Comparison of ENCODE assay signal across 24 mouse cellular contexts in genomic region chr12:81943331-81944062, GRCm38 (mm10).
DNase-seq lines count a peak whose midpoint lies in the region; ATAC-seq lines count a peak whose summit lies in the region.
"Had no signal": no experiment of that assay in that cellular context is flagged by ENCODE, and none has a peak within 500 bp of the region (broad histone marks: within the 10 kb centered on the region; RNA-seq: fewer than 3 reads in every experiment).

No protein-coding gene starts in this region.

- no peaks in the 10 kb centered on the region for H3K27me3 ChIP-seq in heart, embryonic 11.5 days (ENCODE audit: control insufficient read depth, insufficient read depth, low read length)
- H3K27me3 ChIP-seq in lung, embryonic 15.5 days, result no peaks in the 10 kb centered on the region
- H3K27me3 ChIP-seq in kidney, embryonic 15.5 days, result no peaks in the 10 kb centered on the region
- H3K27me3 ChIP-seq in stomach, embryonic 16.5 days (ENCODE audit: control insufficient read depth, insufficient read depth, low read length), result no peaks in the 10 kb centered on the region
- H3K27me3 ChIP-seq: heart, embryonic 12.5 days; hindbrain, embryonic 12.5 days; limb, embryonic 15.5 days; megakaryocyte, embryonic 14.5 days; neural tube, embryonic 13.5 days had no signal

- no peak overlapping the region for H3K4me3 ChIP-seq in heart, embryonic 11.5 days (ENCODE audit: low read depth, low read length)
- no peak overlapping the region for H3K4me3 ChIP-seq in lung, embryonic 15.5 days
- H3K4me3 ChIP-seq in kidney, embryonic 15.5 days (replicated peaks), result no peak overlapping the region
- H3K4me3 ChIP-seq in stomach, embryonic 16.5 days (replicated peaks; ENCODE audit: low read length), result no peak overlapping the region
- H3K4me3 ChIP-seq: gastrocnemius, adult 2 months; heart, embryonic 12.5 days; hindbrain, embryonic 12.5 days; layer of hippocampus, adult 2 months; limb, embryonic 15.5 days; megakaryocyte, embryonic 14.5 days; neural tube, embryonic 13.5 days had no signal

- ATAC-seq in heart, embryonic 11.5 days (replicated peaks; ENCODE audit: insufficient number of reproducible peaks, low FRiP score, low TSS enrichment), result no peak
- peak; percentile 59; the same call in 1 of the 2 replicates for ATAC-seq in lung, embryonic 15.5 days (ENCODE audit: borderline replicate concordance, extremely low read depth, low FRiP score, low TSS enrichment)
- no peak for ATAC-seq in kidney, embryonic 15.5 days (replicated peaks; ENCODE audit: low FRiP score)
- no peak for ATAC-seq in stomach, embryonic 16.5 days (ENCODE audit: insufficient read depth, low FRiP score)
- ATAC-seq in megakaryocyte, adult 5-6 weeks (ENCODE audit: poor library complexity, severe bottlenecking), result no peak
- ATAC-seq: CD4-positive, CD25-positive, alpha-beta regulatory T cell, adult 4 months; liver, postnatal 0 days had no signal

- H3K4me1 ChIP-seq in heart, embryonic 11.5 days (ENCODE audit: control insufficient read depth, insufficient read depth, low read length), result peaks cover 11% of the 10 kb centered on the region; the same call in 1 of the 2 replicates
- peaks cover 23% of the 10 kb centered on the region for H3K4me1 ChIP-seq in lung, embryonic 15.5 days
- peaks cover 8% of the 10 kb centered on the region for H3K4me1 ChIP-seq in kidney, embryonic 15.5 days
- H3K4me1 ChIP-seq in stomach, embryonic 16.5 days (ENCODE audit: control insufficient read depth, insufficient read depth, low read length), result peaks cover 19% of the 10 kb centered on the region
- H3K4me1 ChIP-seq: hindbrain, embryonic 12.5 days; megakaryocyte, embryonic 14.5 days had no signal

- no peak overlapping the region for H3K4me2 ChIP-seq in heart, embryonic 11.5 days
- H3K4me2 ChIP-seq in lung, embryonic 15.5 days, result no peak overlapping the region
- no peak overlapping the region for H3K4me2 ChIP-seq in kidney, embryonic 15.5 days
- H3K4me2 ChIP-seq in stomach, embryonic 16.5 days (ENCODE audit: low read depth, low read length), result no peak overlapping the region
- H3K4me2 ChIP-seq: heart, embryonic 12.5 days; hindbrain, embryonic 12.5 days; limb, embryonic 15.5 days; neural tube, embryonic 13.5 days had no signal

- no peak overlapping the region for H3K27ac ChIP-seq in heart, embryonic 11.5 days (ENCODE audit: low read depth, low read length)
- peak overlapping the region; percentile 67 for H3K27ac ChIP-seq in lung, embryonic 15.5 days
- H3K27ac ChIP-seq in kidney, embryonic 15.5 days, result 0 out of 2 replicates have a peak overlapping the region, but pooled peaks have one; percentile 0
- peak overlapping the region; percentile 34; the same call in 1 of the 2 replicates for H3K27ac ChIP-seq in stomach, embryonic 16.5 days (ENCODE audit: low read length)
- H3K27ac ChIP-seq: gastrocnemius, adult 2 months; hindbrain, embryonic 12.5 days; layer of hippocampus, adult 2 months; limb, embryonic 15.5 days; neural tube, embryonic 13.5 days had no signal

- DNase-seq in heart, adult 11 months, result peak; percentile 61
- DNase-seq in lung, postnatal 25 days (ENCODE audit: low spot score), result no peak
- no peak for DNase-seq in cerebellum, postnatal 14 days
- DNase-seq: adrenal gland, postnatal 36 days; cerebellum, adult 18-20 months; cerebellum, postnatal 36 days; gastrocnemius, adult 2 months; heart, postnatal 14 days; liver, postnatal 0 days; midbrain, embryonic 14.5 days; right cerebral cortex, adult 18-20 months; thymus, adult 2 months had no signal

- H3K9ac ChIP-seq in heart, embryonic 11.5 days (ENCODE audit: low read depth, low read length), result no peak overlapping the region
- H3K9ac ChIP-seq in lung, embryonic 15.5 days, result no peak overlapping the region
- H3K9ac ChIP-seq in kidney, embryonic 15.5 days, result no peak overlapping the region
- H3K9ac ChIP-seq in stomach, embryonic 16.5 days (ENCODE audit: low read length), result no peak overlapping the region
- H3K9ac ChIP-seq: heart, embryonic 12.5 days; hindbrain, embryonic 12.5 days; limb, embryonic 15.5 days; liver, postnatal 0 days; neural tube, embryonic 13.5 days had no signal

- peaks cover 3% of the 10 kb centered on the region; the same call in 1 of the 2 replicates for H3K36me3 ChIP-seq in heart, embryonic 11.5 days (ENCODE audit: control insufficient read depth, insufficient read depth, low read length)
- no peaks in the 10 kb centered on the region for H3K36me3 ChIP-seq in lung, embryonic 15.5 days
- peaks cover 9% of the 10 kb centered on the region; the same call in 1 of the 2 replicates for H3K36me3 ChIP-seq in kidney, embryonic 15.5 days
- H3K36me3 ChIP-seq in stomach, embryonic 16.5 days (ENCODE audit: control insufficient read depth, insufficient read depth, low read length), result no peaks in the 10 kb centered on the region

- WGBS in heart, embryonic 11.5 days (ENCODE audit: insufficient replicate concordance), result 79% methylated on average over 12 of the region's 12 CpGs
- 45% methylated on average over 12 of the region's 12 CpGs for WGBS in lung, embryonic 15.5 days
- 68% methylated on average over 12 of the region's 12 CpGs for WGBS in kidney, embryonic 15.5 days
- WGBS in stomach, embryonic 16.5 days, result 52% methylated on average over 12 of the region's 12 CpGs

- H3K9me3 ChIP-seq in heart, embryonic 11.5 days (replicated peaks; ENCODE audit: control insufficient read depth, low read length), result no peaks in the 10 kb centered on the region
- H3K9me3 ChIP-seq in lung, embryonic 15.5 days, result no peaks in the 10 kb centered on the region
- no peaks in the 10 kb centered on the region for H3K9me3 ChIP-seq in kidney, embryonic 15.5 days (replicated peaks)
- H3K9me3 ChIP-seq in stomach, embryonic 16.5 days (replicated peaks; ENCODE audit: control insufficient read depth, low read length), result no peaks in the 10 kb centered on the region
- H3K9me3 ChIP-seq: heart, embryonic 12.5 days; hindbrain, embryonic 12.5 days; limb, embryonic 15.5 days; megakaryocyte, embryonic 14.5 days; neural tube, embryonic 13.5 days had no signal
